Comparison of ENCODE assay signal across 8 mouse cellular contexts in the genomic region with DNA sequence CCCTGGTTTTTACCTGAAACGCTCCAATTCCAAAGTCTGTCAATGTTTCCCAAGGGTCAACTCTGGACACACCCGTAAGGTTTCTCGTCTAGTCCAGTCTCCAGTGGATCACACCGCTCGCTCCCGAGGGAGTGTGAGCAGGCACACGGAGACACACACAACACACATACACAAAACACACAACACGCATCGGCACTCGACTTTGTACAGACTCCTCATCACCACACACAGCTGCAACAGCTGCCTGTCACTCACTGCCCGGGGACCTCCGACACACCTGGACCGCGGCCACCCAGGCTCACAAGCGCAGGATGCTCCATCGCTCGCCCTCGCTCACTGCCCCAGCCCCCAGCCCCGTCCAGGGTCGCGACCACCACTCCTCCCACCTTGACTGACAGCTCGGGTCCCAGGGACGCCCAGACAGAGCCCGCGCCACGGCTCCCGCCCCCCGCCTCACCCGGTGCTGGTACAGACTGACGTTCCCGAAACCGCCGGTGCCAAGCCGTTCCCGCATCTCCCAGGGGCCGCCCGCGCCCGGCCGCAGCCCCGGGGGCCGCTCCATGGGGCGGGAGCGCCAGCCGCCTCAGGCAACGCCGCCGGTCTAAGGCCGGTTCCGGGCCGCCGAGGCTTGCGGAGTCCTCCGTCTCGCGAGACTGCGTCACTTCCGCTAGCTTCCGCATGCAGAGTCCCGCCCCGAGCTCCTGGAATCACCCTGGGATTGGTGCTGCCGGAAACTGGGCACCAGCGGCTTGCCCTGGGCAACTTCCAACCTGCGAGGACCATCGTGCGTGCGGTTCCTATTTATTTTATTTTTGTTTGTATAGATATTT. TPM values are rescaled to one million over a fixed set of nuclear protein-coding genes. Genes with fewer than 3 reads are reported as not detected.
DNase-seq lines count a peak whose midpoint lies in the region; ATAC-seq and TF ChIP-seq lines count a peak whose summit lies in the region.

TSS of gene Chuk (minus strand) at position 650 of the 830 bp plus-strand sequence.

- peak within 1 kb of the TSS; percentile 97 for H3K27ac ChIP-seq in hindbrain, embryonic 10.5 days
- peak within 1 kb of the TSS; percentile 66 for H3K27ac ChIP-seq in lung, postnatal 0 days (ENCODE audit: low read length)

- no peaks in the 10 kb centered on the region for H3K9me3 ChIP-seq in hindbrain, embryonic 10.5 days
- H3K9me3 ChIP-seq in lung, postnatal 0 days (ENCODE audit: low read length): no peaks in the 10 kb centered on the region

- H3K9ac ChIP-seq in lung, postnatal 0 days (replicated peaks; ENCODE audit: low read depth): peak within 1 kb of the TSS; percentile 97

- H3K27me3 ChIP-seq in hindbrain, embryonic 10.5 days (ENCODE audit: insufficient read depth, poor library complexity, severe bottlenecking): no peaks in the 10 kb centered on the region
- no peaks in the 10 kb centered on the region for H3K27me3 ChIP-seq in lung, postnatal 0 days (replicated peaks; ENCODE audit: insufficient read depth, low read length)

- peak within 1 kb of the TSS; percentile 99 for H3K4me3 ChIP-seq in hindbrain, embryonic 10.5 days
- H3K4me3 ChIP-seq in lung, postnatal 0 days (ENCODE audit: low read depth, low read length): peak within 1 kb of the TSS; percentile 92

- DNase-seq in MN1 (ENCODE audit: low spot score): peak; percentile 94
- DNase-seq in cerebellum, adult 9-10 months: peak; percentile 93
- DNase-seq in hindbrain, embryonic 10.5 days (ENCODE audit: low spot score): peak; percentile 95
- DNase-seq in layer of hippocampus, adult 9-11 months: peak; percentile 95
- peak; percentile 98 for DNase-seq in lung, postnatal 0 days (ENCODE audit: low spot score)
- DNase-seq in ovary, postnatal 14 days (ENCODE audit: low spot score): peak; percentile 94
- peak; percentile 96 for DNase-seq in thymus, postnatal 14 days

- peaks cover 40% of the 10 kb centered on the region for H3K36me3 ChIP-seq in hindbrain, embryonic 10.5 days
- no peaks in the 10 kb centered on the region for H3K36me3 ChIP-seq in lung, postnatal 0 days (ENCODE audit: insufficient read depth, low read length)

- TF ChIP-seq CTCF in lung, postnatal 0 days (IDR thresholded peaks at IDR 0.05): no peak

- 1% methylated on average over 67 of the region's 67 CpGs for WGBS in hindbrain, embryonic 10.5 days
- under 1% methylated on average over 60 of the region's 67 CpGs for WGBS in lung, postnatal 0 days

- H3K4me2 ChIP-seq in lung, postnatal 0 days (replicated peaks; ENCODE audit: low read depth, low read length): peak within 1 kb of the TSS; percentile 85

- TF ChIP-seq EP300 in lung, postnatal 0 days (IDR thresholded peaks at IDR 0.05): 0 out of 2 replicates have a peak, but pooled peaks have one; percentile 48

- peaks cover 23% of the 10 kb centered on the region for H3K4me1 ChIP-seq in hindbrain, embryonic 10.5 days (replicated peaks)
- peaks cover 10% of the 10 kb centered on the region; the same call in 1 of the 2 replicates for H3K4me1 ChIP-seq in lung, postnatal 0 days (ENCODE audit: insufficient read depth, low read depth, low read length)

- ATAC-seq in frontal cortex, adult (ENCODE audit: low TSS enrichment): peak; percentile 99
- ATAC-seq in lung, postnatal 0 days: peak; percentile 100

RNA-seq across cellular contexts. Expression of gene Chuk, which starts in this region (rescaled TPM):
- polyA plus RNA-seq in hindbrain, embryonic 10.5 days (2016; fragmentation: Nextera tagmentation; extraction: Ambion mirVana): 40.1 and 45.0 TPM in 2 replicates
- 32.8 and 33.4 TPM in 2 replicates for polyA plus RNA-seq in lung, postnatal 0 days (2015; fragmentation: Nextera tagmentation; extraction: Ambion mirVana)

Comparison
In these comparisons a context has a peak if more than half of its experiments do, and no peak if none do; other contexts are left out.
1. Peak in every context shown above with its lines: DNase-seq, ATAC-seq, H3K4me3 ChIP-seq and H3K27ac ChIP-seq.